ENCODE assay signal across 27 mouse cellular contexts in the genomic region with DNA sequence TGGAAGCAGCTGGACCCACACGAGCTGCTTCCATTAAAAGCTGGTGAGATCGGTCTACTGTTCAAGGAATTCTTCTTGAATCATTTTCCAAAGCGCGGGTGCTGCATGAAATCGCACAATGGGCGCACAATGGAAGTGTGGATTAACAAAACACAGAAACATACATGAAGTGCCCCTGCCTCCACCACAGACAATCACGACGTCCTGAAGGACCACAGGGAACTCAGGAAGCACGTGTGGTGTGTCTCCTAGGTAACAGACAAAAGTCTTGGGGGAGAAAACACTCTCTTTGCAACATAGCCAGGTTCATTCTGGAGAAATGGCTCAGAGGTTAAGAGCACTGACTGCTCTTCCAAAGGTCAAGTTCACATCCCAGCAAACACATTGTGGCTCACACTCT. TPM values are rescaled to one million over a fixed set of nuclear protein-coding genes. Genes with fewer than 3 reads are reported as not detected.
"Had no signal": no experiment of that assay in that cellular context is flagged by ENCODE, and none has a peak within 500 bp of the region (broad histone marks: within the 10 kb centered on the region; RNA-seq: fewer than 3 reads in every experiment).

No protein-coding gene starts in this region.

- H3K4me3 ChIP-seq: gastrocnemius, adult 2 months; heart, adult 2 months; heart, embryonic 13.5 days; heart, embryonic 15.5 days; hindbrain, embryonic 10.5 days; intestine, embryonic 15.5 days; layer of hippocampus, adult 2 months; left cerebral cortex, adult 2 months; limb, embryonic 10.5 days; limb, embryonic 12.5 days; liver, embryonic 13.5 days; liver, embryonic 15.5 days had no signal

- H3K9ac ChIP-seq: heart, embryonic 13.5 days; heart, embryonic 15.5 days; hindbrain, embryonic 14.5 days; intestine, embryonic 15.5 days; limb, embryonic 12.5 days; liver, embryonic 13.5 days; liver, embryonic 15.5 days had no signal

- H3K27me3 ChIP-seq: heart, embryonic 13.5 days; heart, embryonic 15.5 days; intestine, embryonic 15.5 days; limb, embryonic 12.5 days; liver, embryonic 13.5 days; liver, embryonic 15.5 days had no signal

- H3K4me2 ChIP-seq: heart, embryonic 13.5 days; heart, embryonic 15.5 days; hindbrain, embryonic 14.5 days; intestine, embryonic 15.5 days; limb, embryonic 12.5 days; liver, embryonic 11.5 days; liver, embryonic 13.5 days; liver, embryonic 15.5 days had no signal

- DNase-seq: gastrocnemius, adult 2 months; gastrocnemius, postnatal 10 days; gastrocnemius, postnatal 25 days; heart, adult 2 months; heart, postnatal 4 days; kidney, adult 8-10 months; kidney, postnatal 10 days; kidney, postnatal 25 days; kidney, postnatal 4 days; liver; liver, embryonic 13.5 days had no signal

- H3K9me3 ChIP-seq: heart, embryonic 13.5 days; heart, embryonic 15.5 days; hindbrain, embryonic 10.5 days; intestine, embryonic 15.5 days; limb, embryonic 10.5 days; limb, embryonic 12.5 days; liver, embryonic 15.5 days had no signal

- H3K4me1 ChIP-seq: intestine, embryonic 15.5 days; liver, embryonic 13.5 days had no signal

- H3K27ac ChIP-seq: gastrocnemius, adult 2 months; heart, adult 2 months; heart, embryonic 13.5 days; heart, embryonic 15.5 days; hindbrain, embryonic 10.5 days; hindbrain, embryonic 14.5 days; intestine, embryonic 15.5 days; layer of hippocampus, adult 2 months; left cerebral cortex, adult 2 months; limb, embryonic 10.5 days; limb, embryonic 12.5 days; liver, embryonic 13.5 days; liver, embryonic 15.5 days had no signal

- ATAC-seq: hindbrain, embryonic 16.5 days; inflammation-experienced regulatory T-cells, adult 6 months; intestine, embryonic 15.5 days; intestine, postnatal 0 days had no signal

- H3K36me3 ChIP-seq: heart, embryonic 13.5 days; heart, embryonic 15.5 days; hindbrain, embryonic 10.5 days; intestine, embryonic 15.5 days; limb, embryonic 10.5 days; limb, embryonic 12.5 days; liver, embryonic 13.5 days; liver, embryonic 15.5 days had no signal

RNA-seq across cellular contexts. Expression of gene Ect2l, which starts 10.0 kb away (rescaled TPM):
- total RNA-seq: gastrocnemius, adult 2 months; gastrocnemius, postnatal 25 days; granulocyte monocyte progenitor cell, adult 5-6 weeks; heart, adult 2 months; heart, postnatal 25 days; heart, postnatal 4 days had no signal
- polyA plus RNA-seq: heart, embryonic 13.5 days; liver, embryonic 15.5 days had no signal
